Mouse (Mus musculus) large intestine, adult 2 months (tissue): Measurements from ENCODE around the gene Jmjd6. TPM values are rescaled to one million over a fixed set of nuclear protein-coding genes. Genes with fewer than 3 reads are reported as not detected.

Source experiments
- DNase-seq: peaks from one replicate; pipeline ENCODE4 v3.0.0-alpha.2; 2012; ENCODE audit warnings: low read depth, low spot score
- WGBS: fragments of 180-500 bp; shearing (Covaris S2); methylation state at CpG from one replicate; pipeline ENCODE4 v1.1.7; 2018; 5-methylcytosine and 5-hydroxymethylcytosine counted together
- polyA plus RNA-seq: library from polyadenylated mRNA; depleted of rRNA; stranded (reverse); fragments of >200 nt; gene quantifications from 2 replicates; pipeline ENCODE4 v1.2.3, GENCODE M21; 2012; rRNA removed

The Jmjd6 gene
- 26.6 and 30.2 TPM in 2 replicates for polyA plus RNA-seq

DNA sequence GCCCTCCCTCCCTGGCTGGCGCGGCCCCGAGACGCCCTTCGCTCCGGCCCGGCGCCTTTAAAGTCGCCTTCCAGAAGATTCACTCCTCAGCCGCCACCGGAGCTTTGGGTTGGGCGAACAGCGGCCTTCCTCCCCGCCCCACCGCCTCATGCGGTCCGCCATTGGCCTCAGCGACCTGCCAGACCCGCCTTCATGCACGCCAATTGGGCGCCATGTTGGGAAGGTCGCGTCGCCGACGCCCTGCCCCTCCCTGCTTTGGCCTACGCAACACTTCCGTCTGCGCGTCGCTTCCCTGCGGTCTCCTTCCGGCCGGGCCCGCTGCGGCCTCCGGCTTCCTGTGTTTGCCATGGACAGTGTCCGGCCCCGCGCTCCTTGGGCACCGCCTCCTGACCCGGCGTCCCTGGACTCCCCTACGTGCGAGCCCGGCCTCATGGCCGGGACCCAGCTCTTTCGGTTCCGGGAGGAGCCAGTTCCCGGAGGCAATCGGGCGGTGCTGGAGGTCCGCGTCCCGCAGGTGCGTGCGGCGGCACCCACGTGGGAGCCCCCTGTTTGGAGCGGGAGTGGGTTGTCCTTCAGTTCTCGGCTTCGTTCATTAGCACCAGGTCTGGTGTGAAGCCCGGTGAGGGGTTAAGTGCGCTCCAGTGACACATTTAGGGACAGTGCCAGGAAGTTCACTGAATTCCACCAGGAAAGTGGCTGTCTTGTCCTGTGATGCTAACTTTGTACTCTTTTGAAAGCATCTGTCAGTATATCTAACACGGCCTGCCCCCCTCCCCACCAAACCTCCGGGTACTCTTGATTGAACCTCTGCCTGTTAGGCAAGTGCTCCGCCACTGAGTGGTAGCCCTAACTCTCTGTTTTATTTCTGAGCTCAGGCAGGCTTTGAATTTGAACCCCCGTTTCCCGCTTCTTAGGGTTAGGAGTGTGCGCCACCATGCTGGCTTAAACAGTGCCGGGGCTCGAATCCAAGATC lies at the start of gene Jmjd6, which contains the start of gene Mettl23:
TSS of gene Jmjd6 (minus strand) at position 189 of the 973 bp plus-strand sequence.
TSS of gene Mettl23 (plus strand) at position 18 of the 973 bp plus-strand sequence.
- under 1% methylated on average over 72 of the region's 72 CpGs for WGBS
- DNase-seq, result peak; percentile 86

DNA sequence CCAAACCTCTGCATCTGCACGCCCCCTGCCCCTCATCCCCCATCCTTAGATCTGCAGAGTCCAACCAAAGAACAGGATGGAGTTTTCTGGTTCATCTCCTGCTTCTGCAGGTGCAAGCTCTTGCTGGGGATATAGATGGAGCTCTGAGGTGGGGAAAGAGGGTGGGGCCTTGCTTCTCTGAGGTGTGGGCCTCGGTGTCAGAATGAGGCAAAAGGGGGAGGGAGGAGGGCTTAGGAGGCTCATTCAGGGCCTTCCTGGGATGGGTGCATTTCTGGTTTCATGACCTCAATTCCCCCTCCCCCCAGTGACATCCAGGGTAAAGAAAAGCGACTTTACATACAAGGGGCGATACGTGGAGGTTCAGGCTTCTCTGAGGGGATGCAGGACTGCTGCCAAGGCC lies 43.9 kb upstream of the Jmjd6 start:
- WGBS, result 73% methylated on average over 5 of the region's 5 CpGs
- DNase-seq, result no peak

DNA sequence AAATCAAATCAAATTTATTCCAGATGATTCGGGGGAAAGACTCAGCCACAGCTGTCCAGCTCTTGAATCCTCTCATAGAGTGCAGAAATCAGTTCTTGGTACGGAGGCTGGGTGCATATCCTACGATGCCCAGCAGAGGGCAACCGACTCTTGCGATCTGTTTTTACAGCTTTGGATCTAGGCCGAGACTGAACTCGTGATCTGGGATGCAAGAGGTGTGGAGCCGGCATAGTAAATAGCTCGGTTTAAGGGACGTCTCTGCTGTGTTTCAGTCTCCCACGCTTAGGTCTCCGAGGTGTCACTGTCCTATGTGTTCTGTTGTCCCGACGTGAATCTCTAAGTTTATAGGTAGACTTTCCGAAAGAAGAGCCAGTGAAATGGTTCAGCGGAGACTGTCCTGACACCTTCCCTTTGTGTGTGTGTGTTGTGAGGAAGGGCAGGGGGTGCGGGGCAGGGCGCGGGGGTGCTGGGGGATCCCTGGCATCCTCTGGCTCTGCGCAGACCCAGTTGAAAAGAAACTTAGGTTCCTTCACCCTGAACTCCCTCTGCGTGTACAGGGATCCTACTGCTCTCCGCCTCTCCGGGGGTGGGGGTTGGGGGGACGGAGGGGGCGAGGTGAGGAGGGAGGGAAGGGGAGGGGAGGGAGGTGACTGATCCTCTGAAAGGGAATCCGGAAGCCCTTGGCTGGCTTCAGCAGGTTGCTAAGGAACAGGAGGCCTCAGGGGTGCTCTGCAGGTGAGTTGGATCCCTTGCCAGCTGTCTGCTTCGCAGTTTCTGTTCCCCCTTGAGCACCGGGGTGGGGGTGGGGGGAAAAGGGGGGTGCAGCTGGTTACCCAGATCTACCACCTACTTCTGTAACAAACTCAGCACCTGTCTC lies 42.3 kb upstream of the Jmjd6 start:
- peak; percentile 64 for DNase-seq
- WGBS, result 4% methylated on average over 28 of the region's 28 CpGs

DNA sequence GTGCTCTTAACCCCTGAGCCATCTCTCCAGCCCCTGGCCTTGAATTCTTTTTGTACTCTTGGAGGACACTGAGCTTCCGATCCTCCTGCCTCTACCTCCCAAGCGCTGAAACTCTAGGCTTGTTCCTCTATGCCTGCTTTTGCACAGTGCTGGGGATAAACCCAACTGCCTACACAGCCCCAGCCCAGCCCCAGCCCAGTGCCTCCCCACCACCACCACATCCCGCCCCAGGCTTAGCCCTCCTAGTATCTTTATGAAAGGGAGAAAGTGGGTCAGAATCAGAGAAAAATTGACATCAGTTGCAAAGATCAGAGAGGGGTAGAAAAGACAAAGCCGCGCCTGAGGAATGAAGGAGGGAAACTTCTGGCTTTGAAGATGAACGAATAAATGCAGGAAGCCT lies 40.8 kb upstream of the Jmjd6 start:
- DNase-seq, result no peak
- 81% methylated on average over 6 of the region's 6 CpGs for WGBS

DNA sequence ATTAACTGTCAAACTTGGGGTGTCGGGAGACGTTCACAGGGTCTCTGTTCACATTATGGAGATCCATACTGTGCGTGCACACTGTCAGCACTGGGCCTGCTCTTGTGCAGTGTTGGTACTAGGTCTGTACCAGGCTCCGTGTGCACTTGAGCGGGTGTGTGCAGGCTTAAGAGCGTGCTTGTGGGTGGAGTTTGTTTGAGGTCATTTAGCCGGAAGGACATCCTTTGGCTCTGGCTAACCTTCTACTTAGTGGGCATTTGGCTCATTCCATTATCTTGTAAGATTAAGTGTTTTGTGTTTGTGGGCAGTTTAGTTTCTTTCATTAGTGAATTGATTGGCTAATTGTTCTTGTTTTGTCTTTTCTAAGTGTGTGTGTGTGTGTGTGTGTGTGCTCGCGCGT lies 39.2 kb upstream of the Jmjd6 start:
- DNase-seq, result no peak
- WGBS, result 82% methylated on average over 10 of the region's 10 CpGs

DNA sequence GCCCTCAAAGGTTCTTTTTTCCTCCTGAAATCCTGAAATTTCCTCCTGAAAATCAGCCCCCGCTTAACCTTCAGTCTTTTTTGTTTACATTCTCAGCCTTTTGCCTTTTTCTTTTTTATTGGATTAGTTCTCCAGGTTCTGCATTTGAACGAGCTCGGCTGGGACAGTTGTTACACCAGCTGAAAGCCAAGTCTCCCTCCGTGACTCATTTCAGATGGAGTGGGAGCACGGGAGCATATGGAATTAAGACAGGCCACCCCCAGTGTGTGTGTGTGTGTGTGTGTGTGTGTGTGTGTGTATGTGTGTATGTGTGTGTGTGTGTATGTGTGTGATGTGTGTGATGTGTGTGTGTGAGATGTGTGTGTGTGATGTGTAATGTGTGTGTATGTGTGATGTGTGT lies 38.2 kb upstream of the Jmjd6 start:
- no peak for DNase-seq
- WGBS, result 28% methylated on average over 5 of the region's 5 CpGs

DNA sequence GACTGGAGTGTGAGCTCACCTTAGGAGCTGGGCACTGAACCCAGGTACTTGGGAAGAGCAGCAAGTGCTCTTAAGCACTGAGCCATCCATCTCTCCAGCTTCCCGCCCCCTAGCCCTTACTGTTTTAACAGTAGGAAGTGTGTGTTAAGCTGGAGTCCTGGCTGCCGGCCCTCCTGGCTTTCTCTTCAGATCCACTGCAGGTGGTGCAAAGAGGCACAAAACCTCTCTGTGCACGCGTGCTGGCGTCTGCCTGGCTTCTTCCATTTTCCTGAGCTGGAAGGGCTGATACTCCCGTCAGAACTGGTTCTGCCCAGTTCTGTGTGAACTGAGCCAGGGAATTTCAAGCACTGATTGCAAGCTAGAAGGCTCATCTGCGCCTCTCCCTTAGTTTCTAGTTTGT lies 37.6 kb upstream of the Jmjd6 start:
- WGBS, result 37% methylated on average over 7 of the region's 7 CpGs

DNA sequence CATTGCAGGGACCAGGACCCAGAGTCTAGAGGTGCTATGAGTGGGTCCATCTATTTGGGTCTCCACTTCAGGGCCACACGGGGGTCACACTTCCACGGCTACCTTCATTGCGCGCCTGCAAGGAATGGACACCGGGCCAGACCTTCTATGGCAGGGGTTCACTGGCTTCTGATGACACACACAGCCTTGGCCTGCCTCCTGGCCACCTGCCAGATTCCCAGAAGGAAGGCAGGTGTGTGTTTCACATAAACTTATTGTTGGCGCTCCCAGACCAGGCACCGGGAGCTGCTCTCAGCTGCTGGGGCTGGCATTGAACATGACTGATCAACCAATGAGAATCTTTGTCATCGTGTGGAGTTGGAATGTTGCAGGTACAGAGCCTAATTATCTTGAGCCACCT lies 35.2 kb upstream of the Jmjd6 start:
- peak; percentile 32 for DNase-seq
- WGBS, result 47% methylated on average over 8 of the region's 8 CpGs

More for the DNA sequence above, 37.6 kb upstream of the Jmjd6 start:
- no peak for DNase-seq

DNA sequence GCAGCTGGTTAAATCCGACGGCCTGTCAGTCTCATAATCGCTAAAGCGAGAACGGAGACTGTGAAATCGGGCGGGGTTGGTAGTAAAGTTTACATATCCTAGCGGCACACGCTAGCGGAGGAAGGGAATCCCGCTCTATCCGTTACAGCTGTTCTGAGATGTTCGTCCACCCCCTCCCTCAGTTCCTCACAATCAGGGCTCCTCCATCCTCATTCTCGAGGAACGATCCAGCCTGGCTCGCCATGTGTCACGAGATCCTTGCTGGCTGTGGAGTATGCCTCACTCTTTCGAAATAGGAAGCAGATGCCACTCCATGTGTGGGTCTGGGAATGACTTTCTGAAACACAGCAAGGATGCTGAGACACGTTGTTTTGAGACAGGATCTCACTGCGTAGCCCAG lies 30.7 kb upstream of the Jmjd6 start:
- DNase-seq, result no peak
- 83% methylated on average over 20 of the region's 20 CpGs for WGBS

DNA sequence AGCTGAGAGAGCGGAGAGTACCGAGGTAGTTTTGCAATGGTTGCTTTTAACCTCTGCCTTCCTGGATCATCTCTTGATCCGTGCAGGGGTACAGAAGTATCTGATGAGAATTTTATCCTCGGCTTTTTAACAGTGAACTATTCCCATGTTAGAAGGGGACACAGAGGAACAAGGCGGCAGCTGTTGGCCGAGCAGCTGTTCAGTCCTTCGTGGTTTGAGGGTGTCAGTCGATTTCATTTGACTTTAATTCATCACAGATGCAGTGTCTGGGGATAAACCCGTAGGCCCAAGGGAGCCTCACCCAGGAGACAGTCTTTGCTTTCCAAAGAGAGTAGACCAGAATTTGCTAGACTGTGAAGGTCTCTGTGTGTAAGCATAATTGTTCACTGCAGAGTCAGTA lies 28.3 kb upstream of the Jmjd6 start:
- WGBS, result 93% methylated on average over 9 of the region's 9 CpGs
- DNase-seq, result no peak

DNA sequence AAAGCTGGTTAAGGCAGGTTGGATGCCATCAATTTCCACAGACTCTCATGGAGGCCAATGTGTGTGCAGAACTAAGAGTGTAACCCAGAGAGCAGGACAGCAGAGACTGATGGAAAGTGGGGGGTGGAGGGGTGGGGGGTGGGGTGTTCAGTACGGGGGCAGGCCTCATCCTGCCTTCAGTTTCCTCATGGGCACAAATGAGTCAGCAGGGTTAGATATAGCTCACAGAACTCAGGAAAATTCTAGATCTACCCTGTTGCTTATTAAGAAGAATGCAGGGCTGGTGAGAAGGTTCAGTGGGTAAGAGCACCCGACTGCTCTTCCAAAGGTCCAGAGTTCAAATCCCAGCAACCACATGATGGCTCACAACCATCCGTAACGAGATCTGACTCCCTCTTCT lies 26.4 kb upstream of the Jmjd6 start:
- WGBS, result 85% methylated on average over 4 of the region's 4 CpGs

DNA sequence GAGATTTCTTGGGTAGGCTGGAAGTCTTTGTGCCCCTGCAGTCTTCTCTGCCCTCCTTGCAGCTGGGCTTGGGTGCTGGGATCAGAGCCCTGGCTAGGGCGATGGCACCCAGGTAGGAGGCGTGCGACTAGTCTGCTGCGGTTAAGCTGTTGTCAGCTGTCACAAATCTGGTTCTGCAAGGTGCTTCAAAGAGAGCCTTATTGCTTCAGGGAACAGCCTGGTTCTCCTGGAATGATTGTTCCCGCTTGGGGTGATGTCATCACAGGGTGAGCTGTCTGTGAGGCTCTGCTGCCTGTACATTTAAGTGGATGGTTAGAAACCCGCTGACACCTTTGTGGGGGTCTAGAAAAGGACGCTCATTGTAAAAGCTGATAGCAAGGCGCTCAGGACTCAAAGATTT lies 26.0 kb upstream of the Jmjd6 start:
- 75% methylated on average over 8 of the region's 8 CpGs for WGBS
- no peak for DNase-seq

More for the DNA sequence above, 26.4 kb upstream of the Jmjd6 start:
- no peak for DNase-seq

DNA sequence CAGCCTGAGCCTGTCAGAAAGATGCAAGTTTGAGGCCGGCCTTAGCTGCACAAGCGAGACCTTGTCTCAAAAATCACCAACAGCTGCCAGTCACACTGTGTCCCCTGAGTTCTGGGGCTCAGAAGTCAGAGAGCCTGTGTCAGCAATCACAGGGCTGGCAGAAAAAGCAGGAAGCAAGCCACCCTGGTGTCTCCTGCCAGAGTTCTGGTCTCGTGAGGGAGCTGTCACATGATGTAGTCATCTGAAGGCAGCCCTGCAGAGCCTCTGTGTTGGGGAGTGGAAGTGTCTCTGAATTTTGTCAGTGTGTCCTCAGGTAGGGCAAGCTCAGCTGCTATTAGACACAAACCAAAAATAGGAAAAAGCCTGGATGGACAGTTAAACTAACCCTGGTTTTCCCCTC lies 24.9 kb upstream of the Jmjd6 start:
- no peak for DNase-seq
- 62% methylated on average over 3 of the region's 3 CpGs for WGBS

DNA sequence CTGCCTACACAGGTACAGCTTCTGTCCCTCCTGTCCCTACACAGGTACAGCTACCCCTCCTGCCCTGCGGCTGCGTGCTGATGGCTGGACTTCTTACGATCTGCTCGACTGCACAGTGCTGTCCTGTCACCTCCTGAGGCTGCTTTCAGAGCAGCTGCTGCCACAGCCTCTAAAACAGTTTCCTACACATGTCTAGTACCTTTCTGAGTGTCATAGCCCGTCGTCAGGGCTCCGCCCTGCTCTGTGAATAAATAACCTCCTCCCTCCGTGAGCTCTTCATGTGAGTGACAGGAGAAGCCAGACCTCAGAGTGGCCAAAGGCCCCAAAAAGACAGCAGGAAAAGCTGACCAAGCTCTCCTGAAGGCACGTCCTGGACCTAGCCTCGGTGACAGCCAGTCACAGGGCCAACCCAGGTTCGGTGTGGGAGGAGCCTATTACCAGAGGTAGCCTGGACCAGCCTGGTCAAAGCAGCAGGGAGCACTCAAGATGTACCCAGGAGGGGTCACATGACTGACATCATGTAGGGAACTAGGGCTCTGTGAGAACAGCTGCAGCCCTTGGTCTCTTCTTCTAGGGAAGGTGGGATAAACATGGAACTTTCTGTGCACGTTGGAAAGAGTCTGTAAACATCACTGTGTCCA lies 22.8 kb upstream of the Jmjd6 start:
- 63% methylated on average over 12 of the region's 12 CpGs for WGBS
- DNase-seq, result no peak

DNA sequence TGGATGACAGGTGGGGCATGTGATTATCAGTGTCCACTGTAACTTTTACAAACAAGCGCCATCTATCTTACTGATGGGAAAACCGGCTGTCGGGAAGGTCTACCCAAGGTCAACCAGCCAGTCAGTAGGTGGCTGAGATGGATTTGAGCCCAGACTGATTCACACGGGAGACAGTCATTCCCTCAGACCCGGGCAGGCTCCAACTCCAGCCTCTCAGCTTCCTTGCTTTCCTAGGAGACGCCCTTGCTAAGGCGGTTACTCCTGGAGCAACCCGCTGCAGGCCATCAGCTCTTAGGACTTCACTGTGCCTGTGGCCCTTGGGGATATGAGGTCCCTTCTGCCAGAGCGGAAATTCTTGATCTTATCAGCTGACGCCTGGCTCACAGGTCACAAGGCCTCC lies 21.2 kb upstream of the Jmjd6 start:
- DNase-seq, result no peak
- 83% methylated on average over 10 of the region's 10 CpGs for WGBS

DNA sequence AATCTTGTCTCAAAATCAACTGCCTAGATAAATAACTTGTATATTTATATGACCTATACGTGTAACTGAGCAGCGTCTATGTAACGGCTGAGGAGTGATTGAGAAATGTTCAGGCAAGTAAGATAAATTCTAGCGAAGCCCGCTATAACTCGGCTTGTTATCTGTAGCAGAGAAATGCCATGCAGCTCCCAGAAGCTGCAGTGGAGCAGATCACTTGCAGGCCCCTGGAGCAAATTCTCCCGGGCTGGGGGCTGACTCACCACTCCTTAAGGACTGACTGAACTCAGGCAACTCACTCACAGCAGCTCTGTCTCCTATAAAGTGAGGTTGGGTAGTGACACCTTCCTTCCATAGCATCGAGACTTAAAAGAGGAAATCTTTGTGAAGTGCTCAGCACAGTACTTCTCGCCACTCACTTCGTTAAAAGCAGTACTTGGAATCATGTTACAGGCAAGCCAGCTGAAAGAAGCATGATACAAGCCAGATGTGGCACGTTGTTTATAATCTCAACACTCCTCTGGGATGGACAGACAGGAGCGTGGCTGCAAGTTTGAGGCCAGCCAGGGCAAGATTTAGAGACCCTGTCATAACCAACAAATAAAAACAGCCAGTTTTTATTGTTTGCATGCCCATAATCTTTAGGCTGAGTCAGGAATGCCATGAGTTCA lies 14.1 kb upstream of the Jmjd6 start:
- DNase-seq, result no peak
- WGBS, result 79% methylated on average over 12 of the region's 12 CpGs

DNA sequence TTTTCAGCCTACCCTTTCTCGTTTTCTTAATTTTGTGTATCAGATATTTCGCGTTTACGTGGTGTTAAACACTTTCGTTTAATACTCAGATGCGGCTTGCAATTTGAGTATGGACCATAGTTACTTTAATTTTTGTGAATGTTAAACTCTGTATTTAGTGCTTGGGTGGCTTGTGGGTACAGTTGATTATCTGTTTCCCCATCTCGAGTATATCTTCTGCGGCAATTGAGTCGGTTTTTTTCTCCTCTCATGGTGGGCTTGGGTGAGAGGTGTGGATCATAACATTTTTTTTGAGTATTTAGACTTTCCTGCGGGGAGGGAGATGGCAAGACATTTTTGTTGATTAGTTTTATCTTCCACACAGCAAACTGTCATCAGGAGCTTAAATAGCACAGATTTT lies 11.0 kb upstream of the Jmjd6 start:
- WGBS, result 11% methylated on average over 10 of the region's 10 CpGs
- no peak for DNase-seq

DNA sequence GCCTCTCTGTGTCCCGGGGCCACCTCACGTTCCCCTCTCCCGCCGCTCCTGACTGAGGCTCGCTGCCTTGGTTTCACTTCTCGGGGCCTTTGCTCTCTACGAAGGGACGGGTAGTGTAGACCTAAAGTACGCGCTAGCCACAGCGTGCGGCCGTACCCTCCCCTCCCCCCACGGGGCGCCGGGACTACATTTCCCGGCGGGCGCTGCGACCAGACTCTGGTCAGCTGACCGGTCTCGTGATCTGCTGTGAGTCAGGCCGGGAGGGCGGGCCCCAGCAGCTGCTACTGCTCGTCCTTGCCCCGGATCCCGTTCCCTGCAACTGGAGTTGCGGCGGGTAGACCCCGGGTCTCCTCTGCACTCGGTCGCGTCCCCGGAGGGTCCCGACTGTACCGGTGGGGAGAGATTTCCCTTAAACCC lies 10.3 kb upstream of the Jmjd6 start:
- DNase-seq, result peak; percentile 85
- under 1% methylated on average over 36 of the region's 36 CpGs for WGBS

DNA sequence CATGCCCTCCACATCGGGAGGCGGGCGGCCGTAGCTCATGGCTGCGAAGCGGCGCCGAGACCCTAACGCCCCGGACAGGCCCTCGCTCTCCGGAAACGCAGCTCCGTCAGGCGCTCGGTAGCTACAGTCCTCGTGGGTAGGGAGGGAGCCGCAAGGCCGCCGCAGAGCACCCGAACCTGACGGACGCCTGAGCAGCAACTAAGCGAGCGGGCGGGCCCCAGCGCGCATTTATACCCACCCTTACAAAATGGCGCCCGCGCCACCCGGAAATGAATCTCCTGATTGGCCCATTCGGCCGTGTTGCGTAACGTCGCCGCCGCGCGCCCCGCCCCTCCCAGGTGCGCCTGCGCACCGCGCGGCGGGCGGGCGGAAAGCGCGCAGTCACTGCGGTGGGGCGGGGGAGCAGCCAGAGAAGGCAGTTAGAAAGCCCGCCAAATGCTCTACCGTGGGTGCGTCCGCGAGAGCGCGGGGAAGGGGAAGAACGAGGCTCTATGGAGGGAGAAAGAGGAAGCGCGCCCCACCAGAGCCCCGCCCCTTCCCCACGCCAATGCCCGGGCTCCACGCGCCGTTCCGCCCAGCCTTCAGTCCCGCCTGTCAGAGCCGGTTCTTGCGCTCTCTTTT lies 9.8 kb upstream of the Jmjd6 start, which contains the start of gene Srsf2:
TSS of gene Srsf2 (minus strand) at position 204 of the 621 bp plus-strand sequence.
- DNase-seq, result no peak
- under 1% methylated on average over 74 of the region's 74 CpGs for WGBS
